Mouse (Mus musculus) small intestine, adult 2 months (tissue): ENCODE measurements around the gene Mosmo.

ENCODE experiments used
- CTCF ChIP-seq: fragments of 200-500 bp; IDR thresholded peaks from 2 replicates; pipeline ENCODE4 v1.5.1; 2012; ENCODE audit warnings: low read depth, mild to moderate bottlenecking, control low read depth, inconsistent platforms, low read length, moderate library complexity, mixed read lengths; ENCODE audit not compliant: insufficient replicate concordance, insufficient read length; ENCODE audit errors: extremely low read depth
- POLR2A ChIP-seq: fragments of 200-500 bp; IDR thresholded peaks from 2 replicates; pipeline ENCODE4 v1.6.1; 2012; ENCODE audit warnings: low read depth, mild to moderate bottlenecking, control low read depth, inconsistent platforms, low read length, moderate library complexity

DNA sequence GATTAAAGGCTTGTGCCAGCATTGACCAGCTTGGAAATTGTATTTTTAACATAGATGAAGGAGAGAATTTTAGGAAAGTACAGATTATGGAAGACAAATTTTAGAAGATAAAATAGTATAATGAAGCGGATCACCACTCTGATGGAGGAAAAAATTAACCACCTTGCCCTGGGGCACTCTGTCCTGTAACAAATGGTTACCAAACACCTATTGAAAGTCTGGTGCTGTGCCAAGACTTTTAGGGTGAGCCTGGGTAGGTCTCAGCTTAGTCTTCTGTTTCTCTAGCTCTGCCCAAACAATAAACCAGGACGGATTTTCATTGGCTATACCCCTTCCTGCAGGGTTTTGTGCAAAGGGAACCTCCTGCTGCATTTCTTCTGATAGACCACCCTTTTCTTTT, 6.1 kb upstream of the Mosmo start:
- TF ChIP-seq POLR2A (no peak), CTCF (no peak)
